In the genomic region with DNA sequence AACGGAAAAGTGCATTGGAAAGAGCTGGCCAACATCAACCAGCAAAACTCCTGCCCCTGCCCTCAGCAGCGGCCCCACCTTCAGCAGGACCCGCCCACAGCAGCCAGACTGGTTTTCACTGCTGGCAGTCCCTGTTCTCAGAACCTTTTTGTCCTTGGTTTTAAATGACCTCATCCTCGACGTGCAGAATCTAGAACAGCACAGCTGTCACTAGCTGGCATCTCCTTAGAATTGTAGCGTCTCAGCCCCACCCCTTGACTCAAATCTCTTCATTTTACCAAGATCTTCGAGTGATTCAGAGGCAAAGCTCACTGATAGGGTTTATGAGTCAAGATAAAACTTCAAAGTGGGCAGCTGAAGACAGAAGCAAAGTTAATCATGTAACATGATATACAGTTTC, we compare ENCODE assay signal across 8 mouse cellular contexts. TPM values are rescaled to one million over a fixed set of nuclear protein-coding genes. Genes with fewer than 3 reads are reported as not detected.
A peak's percentile ranks its signal among the peaks of the same experiment; 100 is the strongest.
DNase-seq lines count a peak whose midpoint lies in the region; ATAC-seq and TF ChIP-seq lines count a peak whose summit lies in the region.

No protein-coding gene starts in this region.

- peak overlapping the region; percentile 86 for H3K27ac ChIP-seq in embryonic fibroblast, embryonic 13.5 days (ENCODE audit: insufficient read depth, low read length)

- TF ChIP-seq POLR2A in embryonic fibroblast, embryonic 13.5 days (IDR thresholded peaks at IDR 0.05; ENCODE audit: low read depth, low read length) = no peak

- no peak for ATAC-seq in cerebellum, adult (ENCODE audit: insufficient number of reproducible peaks, low FRiP score, low TSS enrichment)

- H3K4me3 ChIP-seq in embryonic fibroblast, embryonic 13.5 days (ENCODE audit: insufficient read depth, low read length) = no peak overlapping the region

- TF ChIP-seq CTCF in embryonic fibroblast, embryonic 13.5 days (IDR thresholded peaks at IDR 0.05; ENCODE audit: borderline replicate concordance, insufficient read depth, low read length) = no peak

- DNase-seq in thymus, postnatal 4 days = peak; percentile 15
- no peak for DNase-seq in thymus, postnatal 10 days (ENCODE audit: low spot score in 2 of 2)
- peak; percentile 16 to 53 for DNase-seq in kidney, postnatal 25 days
- peak; percentile 63 for DNase-seq in urinary bladder, postnatal 14 days (ENCODE audit: low spot score)
- DNase-seq in cerebellum, adult 9-10 months = no peak
- DNase-seq in frontal cortex, postnatal 25 days (ENCODE audit: low spot score in 2 of 2) = no peak

- H3K4me1 ChIP-seq in embryonic fibroblast, embryonic 13.5 days (ENCODE audit: control insufficient read depth, insufficient read depth, low read length) = peaks cover 19% of the 10 kb centered on the region

RNA-seq across cellular contexts. Expression of a gene that starts 57.8 kb away (rescaled TPM):
- 48.3 and 51.8 TPM in 2 replicates for polyA plus RNA-seq in embryonic fibroblast, embryonic 13.5 days (2011; ENCODE audit: insufficient read length, low read depth, missing spikeins)

Comparison
In these comparisons a context has a peak if more than half of its experiments do, and no peak if none do; other contexts are left out.
1. DNase-seq: peak in thymus, postnatal 4 days (single experiment), kidney, postnatal 25 days (2 of 2) and urinary bladder, postnatal 14 days (single experiment); none in thymus, postnatal 10 days (0 of 2), cerebellum, adult 9-10 months (single experiment) and frontal cortex, postnatal 25 days (0 of 2).